Mouse (Mus musculus) frontal cortex, postnatal 14 days (tissue): ENCODE data around the gene Nuak1.

ENCODE experiments used
- DNase-seq, 2 experiments: peaks; one replicate each; pipeline ENCODE4 v3.0.0; 2022; ENCODE audit warnings: low spot score in 2 of 2

The Nuak1 gene

DNA sequence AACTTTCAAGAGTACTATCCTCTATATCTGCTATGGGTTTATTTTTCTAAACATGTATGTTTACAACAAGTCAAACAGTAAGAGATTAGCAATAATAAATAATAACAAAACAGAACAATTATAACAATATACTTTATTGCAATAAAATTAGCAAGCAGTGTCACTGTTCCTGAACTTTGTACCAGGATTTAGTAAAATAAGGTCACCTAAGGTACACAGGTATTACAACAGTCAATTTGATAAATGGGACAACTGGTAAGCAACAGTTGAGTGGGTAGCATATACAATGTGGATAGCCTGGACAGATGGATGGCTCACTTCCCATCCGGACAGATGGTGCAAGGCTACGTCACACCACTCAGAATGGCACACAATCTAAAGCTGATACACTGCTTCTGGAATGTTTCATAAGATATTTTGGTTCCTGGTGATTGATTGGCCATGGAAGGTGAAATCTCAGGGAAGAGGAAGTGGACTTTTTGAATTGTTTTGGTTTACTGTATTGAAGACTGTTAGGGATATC lies 59.1 kb downstream of the Nuak1 start:
- peak in 1 of 2 experiments; percentile 4 for DNase-seq

DNA sequence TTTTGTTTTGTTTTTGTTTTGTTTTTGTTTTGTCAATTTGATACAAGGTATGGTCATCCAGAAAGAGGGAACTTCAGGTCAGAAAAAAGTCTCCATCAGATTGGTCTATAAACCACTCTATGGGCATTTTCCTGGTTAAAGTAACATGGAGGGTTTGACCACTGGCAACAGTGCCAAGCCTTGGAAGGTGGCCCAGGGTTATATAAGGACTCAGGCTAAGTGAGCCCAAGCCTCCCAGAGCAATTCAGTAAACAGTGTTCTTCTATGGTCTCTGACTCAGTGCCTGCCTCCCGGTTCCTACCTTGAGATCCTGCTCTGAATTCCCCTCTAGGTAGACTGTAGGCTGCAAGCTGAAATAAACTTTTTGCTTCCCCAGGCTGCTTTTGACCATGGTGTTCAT lies 61.0 kb downstream of the Nuak1 start:
- no peak for DNase-seq

DNA sequence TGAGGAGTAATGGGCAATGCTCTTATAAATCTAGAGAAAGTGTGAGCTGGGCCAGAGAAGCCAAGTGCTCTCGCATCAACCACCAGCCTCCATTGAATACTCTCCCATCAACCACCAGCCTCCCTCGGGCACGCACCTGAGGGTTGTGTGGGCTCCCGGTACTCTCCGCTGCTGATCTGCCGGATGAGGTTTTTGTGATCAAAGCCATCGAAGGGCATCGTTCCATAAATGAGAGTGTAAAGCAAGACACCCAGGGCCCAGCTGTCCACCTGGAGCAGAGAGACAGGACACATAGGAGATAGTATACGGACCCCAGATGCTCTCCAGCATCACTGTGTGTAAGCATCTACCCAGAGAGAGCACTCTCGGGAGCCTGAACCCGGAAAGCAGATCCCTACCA lies 62.4 kb downstream of the Nuak1 start:
- DNase-seq: no peak

DNA sequence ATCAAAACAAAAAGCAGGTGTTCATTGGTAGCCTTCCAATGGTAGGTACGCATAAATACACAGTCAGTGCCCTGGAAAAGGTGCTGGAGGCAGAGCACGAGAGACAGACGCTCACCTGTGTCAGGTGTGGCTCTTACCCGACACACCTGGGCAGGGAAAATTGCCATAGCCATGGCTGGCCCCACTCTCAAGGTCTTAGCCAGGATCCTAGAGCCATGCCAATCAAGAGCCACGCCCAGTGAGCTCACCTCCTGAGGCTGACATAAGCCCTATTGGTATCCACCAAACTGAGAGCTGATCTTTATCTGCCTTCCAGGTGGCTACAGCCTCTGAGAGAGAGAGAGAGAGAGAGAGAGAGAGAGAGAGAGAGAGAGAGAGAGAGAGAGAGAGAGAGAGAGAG lies 64.1 kb downstream of the Nuak1 start:
- no peak for DNase-seq

DNA sequence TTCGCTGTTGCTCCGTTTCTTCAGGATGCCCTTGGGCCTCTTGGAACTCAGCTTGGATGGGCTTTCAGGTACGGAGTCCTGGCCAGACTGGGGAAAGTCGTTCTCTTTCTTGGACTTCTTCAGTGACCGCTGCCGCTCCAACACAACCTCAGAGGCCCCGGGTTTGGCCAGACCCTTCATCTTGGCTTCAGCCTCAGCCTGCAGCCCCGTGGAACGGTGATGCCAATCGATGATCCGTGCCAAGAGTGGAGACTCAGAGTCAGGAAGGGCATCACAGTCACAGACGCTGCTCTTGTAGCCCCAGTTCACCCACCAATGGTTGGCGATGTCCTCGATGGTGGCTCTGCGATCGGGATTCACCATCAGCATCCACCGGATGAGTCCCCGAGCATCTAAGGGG lies 65.4 kb downstream of the Nuak1 start:
- DNase-seq: no peak

DNA sequence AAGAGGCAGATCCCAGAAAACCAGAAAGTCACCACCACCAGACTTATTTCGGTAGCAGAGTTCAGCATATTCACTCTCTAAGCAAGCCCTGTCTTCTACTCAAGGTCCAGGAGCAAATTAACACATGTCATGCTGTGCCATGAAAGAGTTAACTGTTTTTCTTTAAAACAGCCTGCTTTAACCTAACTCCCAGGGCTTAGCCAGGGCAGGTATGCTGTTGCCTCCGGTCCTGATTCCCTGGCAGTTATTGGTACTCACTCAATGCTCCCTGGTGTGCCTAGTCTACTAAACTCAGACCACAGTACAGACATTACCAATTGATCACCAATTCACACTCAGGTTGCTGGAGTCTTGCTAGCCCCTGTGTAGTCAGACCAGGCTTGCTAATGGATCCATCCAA lies 66.9 kb downstream of the Nuak1 start:
- no peak for DNase-seq

DNA sequence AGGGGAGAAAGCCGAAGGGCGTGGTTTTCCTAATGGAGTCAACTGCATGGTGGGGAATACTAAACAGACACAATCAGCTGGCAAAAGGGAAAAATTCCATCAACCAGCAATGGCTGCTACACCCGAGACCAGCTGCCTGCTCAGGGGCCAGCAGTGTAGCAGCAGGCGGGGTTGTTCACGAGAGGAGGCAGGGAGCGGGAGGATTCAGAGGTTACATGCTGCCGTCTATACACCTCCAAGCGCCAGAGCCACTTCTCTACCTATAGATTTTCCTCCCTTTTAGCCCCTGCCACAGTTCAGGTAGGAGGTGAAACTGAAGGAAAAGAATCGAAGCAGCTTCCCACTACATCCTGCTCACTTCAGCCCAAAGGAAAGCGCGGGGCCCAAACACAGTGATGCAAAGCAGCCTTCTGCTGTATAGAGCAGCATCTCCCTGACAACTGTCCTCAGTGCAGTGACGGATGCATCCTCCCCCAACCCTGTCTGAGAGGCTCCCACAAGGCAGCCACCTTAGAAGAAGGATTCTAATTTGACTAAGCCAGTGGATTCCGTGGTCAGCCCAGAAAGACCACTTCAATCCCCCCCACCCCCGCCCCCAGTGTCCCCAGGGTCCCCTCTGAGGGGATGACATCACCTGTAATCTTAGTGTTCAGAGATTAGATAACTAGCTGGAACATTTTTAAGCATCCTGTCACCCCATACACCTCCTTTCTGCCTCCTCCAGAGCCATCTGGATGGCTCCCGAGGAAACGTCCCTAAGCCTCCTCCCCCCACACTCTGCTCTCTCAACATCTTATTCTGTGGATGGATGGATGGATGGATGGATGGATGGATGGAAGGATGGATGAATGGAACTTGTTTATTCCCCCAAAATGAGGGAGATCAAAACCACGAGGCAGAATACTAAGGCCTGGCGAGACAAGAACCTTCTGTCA lies 68.0 kb downstream of the Nuak1 start:
- no peak for DNase-seq

DNA sequence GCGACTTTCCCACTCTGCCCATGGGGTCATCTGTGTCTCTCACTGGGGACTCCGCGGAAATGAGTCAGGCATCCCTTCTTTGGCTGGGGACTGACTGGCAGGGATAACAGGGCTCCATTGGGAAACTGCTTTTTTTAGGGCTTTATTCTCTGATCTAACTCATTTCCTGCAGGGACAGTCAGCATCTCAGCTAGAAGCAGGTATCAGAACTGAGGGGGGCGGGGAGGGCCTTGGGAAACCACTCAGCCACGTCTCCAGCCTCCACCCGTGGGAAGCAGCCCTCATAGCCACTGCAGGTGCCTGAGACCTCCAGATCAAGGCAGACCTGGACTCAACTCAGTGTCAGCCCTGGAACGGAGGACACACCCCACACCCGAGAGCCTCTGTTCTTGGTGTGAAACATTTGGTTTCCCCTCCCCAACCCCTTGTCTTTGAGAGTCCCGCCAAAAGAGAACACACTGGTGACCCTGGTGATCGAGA lies 68.7 kb downstream of the Nuak1 start:
- no peak for DNase-seq

DNA sequence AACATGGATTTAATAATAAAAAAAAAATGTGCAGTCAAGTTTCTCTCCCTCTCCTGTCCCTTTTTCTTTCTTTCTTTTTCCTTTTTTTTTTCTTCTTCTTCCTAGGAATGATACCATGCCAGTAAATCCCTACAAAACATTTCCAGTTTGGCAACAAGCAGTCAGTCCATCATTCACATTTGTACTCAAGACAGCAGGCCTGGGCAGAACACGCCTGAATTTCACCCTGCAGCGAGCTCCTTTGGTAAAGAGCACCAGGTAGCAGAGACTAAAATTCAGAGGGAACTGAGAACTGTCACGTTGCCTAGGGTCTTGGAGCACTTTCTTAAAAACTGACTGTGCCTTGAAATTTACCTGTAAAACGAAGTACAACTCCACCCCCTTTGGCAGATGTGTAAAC lies 69.2 kb downstream of the Nuak1 start:
- no peak for DNase-seq

DNA sequence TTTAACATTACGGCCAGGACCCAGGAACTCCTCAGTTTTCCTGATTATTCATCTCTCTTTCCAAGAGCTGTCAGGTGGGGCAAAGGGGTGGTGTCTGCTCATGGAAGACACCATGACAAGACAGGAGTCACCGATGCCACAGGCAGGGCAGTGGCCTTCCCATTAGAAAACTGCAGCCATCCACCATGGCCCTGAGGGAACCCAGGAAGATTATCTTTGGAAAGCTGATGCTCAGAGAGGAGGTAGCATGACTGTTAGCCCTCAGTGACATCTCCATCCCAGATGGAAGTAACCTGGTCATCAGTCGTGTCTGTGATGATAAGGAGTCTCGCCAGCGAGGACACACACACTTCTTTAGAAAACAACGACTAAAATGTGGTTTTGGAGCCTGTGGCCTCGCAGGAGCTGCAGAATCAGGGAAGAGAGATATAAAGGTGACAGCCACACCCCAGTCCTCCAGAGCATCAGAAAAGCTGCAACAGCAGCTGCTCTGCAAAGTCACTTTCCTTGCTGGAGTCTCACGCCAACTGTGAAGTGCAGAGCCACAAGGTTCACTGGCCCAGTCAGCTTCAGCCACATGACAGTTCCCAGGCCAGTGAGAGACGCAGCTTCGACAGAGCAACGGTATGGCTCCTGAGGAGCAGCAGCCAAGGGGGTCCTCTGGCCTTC lies 70.6 kb downstream of the Nuak1 start:
- no peak for DNase-seq

DNA sequence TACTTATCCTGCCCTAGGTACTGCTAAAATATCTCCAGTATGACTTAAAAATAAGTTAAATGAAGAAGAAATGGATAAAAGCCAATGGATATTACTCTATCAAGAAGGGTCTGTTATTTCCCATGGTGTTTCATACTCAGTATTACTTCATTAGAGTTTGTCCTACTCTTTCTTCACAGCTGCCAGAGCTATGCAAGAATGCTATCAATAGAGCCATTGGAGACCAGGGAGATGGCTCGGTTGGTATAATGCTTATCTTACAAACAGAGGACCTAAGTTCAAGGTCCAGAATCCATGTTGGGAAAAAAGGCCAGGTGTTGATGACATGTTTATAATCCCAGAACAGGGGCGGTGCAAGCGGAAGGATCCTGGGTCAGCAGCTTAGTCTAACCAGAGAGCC lies 72.2 kb downstream of the Nuak1 start:
- DNase-seq: no peak

DNA sequence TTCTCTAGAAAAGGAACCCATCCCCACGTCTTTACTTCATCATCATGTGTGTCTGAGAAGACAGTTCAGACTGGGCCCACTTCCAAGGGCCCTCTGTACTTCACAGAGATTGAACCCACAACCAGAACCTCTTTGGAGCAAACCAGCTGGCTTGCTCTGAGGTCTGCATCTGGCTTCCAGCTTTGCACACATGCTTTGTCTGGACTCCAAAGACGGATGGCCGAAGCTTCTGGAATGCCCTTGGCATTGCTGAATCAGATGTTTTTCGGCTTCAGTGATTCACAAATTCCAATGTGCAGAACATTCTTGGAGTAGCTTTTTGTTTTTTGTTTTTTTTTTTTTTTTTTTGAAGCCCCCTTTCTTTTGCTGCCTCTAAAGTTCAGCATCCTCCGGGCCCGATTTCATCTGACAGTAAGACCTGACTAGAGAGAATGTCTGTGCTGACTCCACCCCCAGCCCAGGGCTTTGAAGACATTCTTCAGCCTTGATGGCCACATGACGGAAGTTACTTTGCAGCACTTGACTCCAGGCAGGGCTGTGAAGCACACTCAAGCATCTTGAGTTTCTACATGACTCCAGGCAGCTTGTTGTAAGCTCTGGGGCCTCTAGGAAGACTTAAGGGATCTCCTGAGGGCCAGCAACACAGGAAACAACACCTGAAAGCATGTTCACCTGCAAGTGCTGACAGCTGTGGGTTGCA lies 75.1 kb downstream of the Nuak1 start:
- no peak for DNase-seq

DNA sequence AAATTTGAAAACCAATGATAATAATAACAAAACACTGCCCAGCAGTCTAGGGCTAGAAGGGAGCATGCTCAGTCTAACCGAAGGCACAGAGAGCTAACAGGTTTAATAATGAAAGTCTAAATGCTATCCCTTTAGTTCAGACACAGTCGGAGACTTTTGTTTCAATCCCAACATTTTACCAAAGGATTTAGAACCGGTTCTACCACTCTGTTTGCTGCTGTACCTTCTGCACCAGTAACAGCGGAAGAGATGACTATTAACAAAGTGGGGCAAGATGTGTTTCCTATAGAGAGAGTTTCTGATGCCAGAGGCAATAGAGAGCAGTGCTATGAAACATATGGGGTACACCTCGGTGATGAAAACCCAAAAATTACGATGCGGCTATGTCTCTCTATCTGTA lies 76.6 kb downstream of the Nuak1 start:
- DNase-seq: no peak

DNA sequence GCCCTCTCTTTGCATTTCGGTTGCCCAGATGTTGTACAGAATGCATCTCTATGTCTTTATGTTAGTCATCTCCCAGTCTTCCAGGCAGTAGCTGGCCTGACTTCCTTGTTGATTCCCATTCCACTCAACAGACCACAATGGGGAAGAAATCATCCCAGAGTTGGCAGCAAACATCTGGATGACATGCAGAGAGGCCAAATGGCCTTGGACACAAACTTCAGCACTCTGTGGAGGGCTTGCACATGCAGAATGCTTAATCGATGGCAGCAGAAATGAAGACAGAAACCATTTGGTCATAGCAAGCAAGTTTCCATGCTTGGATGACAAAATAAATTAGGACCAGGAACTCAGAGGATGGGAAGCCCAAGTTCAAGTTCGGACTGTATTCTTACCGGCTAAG lies 79.4 kb downstream of the Nuak1 start:
- DNase-seq: no peak

DNA sequence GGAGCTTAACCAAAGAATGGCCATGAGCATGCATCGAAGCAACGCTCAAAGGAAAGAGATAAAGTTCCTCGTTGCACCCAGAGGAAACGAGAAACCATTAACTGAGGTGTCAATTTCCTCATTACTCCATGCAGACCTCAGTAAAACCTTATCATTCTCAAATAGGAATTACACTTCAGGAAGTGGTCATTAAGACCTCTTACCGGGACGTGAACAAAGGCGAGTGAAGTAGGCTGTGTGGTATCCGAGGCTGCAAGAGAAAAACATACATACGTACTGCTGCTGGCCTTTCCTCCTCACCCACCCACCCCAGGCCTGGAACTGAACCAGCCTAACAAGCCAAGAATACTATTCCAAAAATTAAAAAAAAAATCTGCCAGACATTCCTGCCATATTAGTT lies 80.0 kb downstream of the Nuak1 start:
- DNase-seq: no peak

DNA sequence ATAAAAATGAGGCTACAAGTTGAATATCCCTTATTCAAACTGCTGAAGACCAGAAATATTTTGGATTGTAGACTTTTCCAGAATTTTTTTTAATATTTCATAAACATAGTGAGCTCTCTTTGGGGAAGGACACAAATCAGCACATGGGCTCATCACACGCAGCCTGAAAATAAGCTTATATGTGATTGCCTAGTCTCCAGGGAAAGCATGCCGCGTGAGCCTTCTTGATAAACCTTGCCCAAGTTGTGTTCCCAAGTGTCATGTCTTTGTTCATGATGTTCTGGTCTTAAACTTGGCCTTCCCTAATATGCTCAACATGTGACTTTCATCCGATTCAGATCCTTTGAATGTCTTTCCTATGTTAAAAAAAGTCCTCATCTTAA lies 81.7 kb downstream of the Nuak1 start:
- DNase-seq: no peak

DNA sequence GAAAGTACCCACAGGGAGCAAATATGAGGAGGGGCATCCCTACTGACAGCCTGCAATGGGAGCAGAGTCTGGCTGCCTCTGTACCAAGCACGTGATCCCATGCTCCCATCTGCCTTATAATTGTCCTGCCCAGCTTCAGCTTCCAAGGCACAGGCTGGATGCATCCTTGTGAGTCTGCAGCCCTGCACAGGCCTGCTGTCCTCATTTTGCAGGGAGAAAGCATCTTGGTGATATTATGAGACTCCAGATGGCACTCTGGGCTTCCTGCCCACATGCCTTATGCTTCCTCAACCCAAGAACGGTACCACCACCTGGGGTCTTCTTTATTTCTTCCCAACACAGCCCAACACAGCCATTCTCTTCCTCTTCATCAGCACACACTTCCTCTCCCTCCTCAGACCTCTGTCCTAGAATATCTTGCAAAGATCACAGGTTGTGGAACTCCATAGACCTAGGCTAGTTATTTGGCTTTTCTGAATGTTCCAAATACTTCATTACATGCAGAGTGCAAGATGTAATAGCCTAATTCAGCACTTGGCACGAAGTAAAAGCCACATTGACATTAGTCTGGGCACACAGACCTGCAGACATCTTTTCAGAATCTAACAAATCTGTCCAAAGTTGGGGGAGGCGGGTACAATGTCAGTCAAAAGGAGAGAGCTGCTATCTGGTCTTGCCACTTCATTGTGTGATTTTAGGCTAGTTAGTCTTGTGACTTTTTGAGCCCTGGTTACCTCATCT lies 82.2 kb downstream of the Nuak1 start:
- peak; percentile 73 to 80 for DNase-seq

DNA sequence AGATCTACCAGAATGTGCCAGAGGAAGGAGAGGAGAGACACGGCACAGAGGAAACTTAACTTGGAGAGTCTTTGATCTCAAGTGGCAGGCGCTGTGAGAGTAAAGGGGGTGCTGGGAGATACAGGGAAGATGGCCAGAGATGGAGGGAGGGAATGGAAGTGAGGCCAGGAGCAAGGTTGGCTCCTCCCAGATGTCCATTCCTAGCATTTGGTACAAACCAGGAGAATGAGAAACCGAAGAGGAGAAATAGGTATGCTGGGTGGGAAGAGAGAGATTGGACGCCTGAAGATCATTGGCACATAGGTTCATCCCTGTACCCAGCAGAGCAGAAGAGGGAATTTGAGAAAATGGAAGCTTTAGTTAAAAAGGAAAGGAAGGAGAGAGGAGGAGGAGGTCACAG lies 82.8 kb downstream of the Nuak1 start:
- DNase-seq: no peak

DNA sequence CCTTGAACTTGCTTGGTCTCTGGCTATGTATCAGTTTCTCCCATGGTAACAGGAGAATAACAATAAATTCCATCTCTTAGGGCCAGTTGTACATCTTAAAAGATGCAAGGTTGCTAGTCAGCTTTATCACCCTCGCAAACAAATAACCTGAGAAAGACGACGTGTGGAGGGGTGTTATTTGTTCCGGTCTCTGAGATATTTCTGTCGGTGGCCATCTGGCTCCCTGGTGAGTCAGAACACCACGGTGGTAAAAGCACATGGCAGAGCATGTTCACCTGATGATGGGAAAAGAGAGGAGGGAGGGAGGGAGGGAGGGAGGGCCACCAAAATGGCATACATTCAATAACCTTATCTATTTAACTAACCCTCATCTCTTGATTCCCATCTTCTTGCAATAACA lies 86.1 kb downstream of the Nuak1 start:
- no peak for DNase-seq

DNA sequence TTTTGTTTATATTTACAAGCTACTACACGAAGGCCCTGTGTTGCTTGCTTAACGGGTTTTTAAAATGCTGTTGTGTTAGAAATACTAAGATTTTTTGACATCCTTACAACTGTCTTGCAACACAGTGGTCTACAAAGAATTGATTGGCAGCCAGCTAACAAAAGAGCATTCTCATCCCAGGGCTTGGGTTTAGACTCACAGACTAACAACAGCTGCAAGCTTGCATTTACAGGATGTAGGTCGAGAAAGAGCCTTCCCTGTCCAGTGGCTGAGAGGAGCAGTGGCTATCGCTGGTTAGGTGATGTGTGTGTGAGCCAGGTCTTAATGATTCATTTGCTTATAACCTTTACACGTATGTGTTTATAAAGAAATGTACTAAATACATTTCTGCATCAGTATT lies 94.7 kb downstream of the Nuak1 start:
- DNase-seq: no peak

DNA sequence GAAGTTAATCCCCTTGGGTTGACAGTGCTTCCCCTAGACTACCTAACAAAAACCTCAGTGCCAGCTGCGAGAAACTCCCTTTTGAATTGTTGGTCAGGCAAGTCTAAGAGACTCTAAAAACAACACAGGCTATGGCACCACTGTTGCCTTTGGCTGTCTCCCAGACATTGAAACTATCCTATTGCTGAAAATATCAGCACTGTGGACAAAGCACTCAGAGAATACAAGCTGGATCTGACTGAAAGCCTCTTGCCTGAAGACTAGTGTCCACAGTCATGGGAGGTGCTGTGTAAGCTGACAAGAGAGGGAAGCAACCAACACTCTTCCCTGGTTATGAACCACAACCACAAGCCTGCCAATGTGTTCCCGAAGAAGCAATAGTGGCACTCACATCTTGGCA lies 96.9 kb downstream of the Nuak1 start:
- no peak for DNase-seq

DNA sequence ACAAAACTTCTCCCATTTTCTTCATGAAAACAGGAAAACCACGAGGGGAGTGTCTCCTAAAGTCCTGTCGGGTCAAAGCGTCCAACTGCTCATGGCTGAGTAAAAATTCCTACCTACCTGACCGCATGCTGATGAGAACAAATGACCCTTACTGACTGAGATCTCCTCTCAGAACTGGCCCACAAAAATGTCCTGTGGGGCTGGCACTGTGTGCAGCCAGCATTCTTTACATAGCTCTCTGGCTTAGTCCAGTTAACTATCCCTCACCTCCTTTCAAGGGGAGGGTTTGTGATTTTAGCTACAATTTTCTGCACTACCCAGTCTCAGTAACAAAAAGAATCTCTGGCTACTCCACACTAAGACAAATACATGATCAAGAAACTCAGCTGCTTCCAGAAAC lies 100.9 kb downstream of the Nuak1 start:
- DNase-seq: no peak
